Mouse (Mus musculus): ENCODE measurements around the gene Ccdc188.

DNA sequence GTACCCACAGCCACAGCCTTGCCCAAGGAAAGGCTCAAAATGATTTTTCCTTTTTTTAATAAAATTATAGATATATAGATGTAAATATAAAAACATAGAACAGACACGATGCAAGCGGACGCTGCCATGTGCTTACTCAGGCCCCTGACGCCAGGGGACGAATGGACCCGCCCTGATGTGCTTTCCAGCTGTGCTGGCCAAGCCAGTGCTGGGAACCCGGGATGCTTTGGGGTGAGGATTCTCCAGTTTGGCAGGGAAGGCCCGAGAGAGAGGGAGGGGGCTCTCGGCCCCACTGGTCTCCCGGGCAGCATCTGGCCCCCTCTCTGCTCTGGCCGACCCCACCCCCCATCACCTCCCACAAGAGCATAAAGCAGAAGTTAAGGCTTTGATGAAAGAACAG lies 4.5 kb downstream of the Ccdc188 start:
- TF ChIP-seq GATA1 (IDR thresholded peaks at IDR 0.05; ENCODE audit: borderline replicate concordance, low read length) (no peak), FLI1 (IDR thresholded peaks at IDR 0.05; ENCODE audit: low read length) (no peak)

All from megakaryocyte, embryonic 14.5 days (primary cell).